Mouse (Mus musculus) forebrain, embryonic 11.5 days (tissue): ENCODE data around the gene Slc2a8. TPM values are rescaled to one million over a fixed set of nuclear protein-coding genes. Genes with fewer than 3 reads are reported as not detected.

Source experiments
- ATAC-seq: fragments of 200-750 bp; cut with Nextera tagmentation; replicated peaks from 2 replicates; pipeline ENCODE4 v1.8.0; 2017; ENCODE audit warnings: moderate TSS enrichment; ENCODE audit not compliant: low FRiP score
- DNase-seq: peaks from one replicate; pipeline ENCODE4 v3.0.0-alpha.2; 2017; ENCODE audit warnings: low spot score
- H3K27ac ChIP-seq: fragments of 300-500 bp; sonication (generic); 2 replicates; pipeline ENCODE4 v1.5.1; 2014; ENCODE audit warnings: low read depth, low read length
- H3K27me3 ChIP-seq: fragments of 300-500 bp; sonication (generic); 2 replicates; pipeline ENCODE4 v1.6.1; 2014; ENCODE audit warnings: mild to moderate bottlenecking, low read length, mixed read lengths; ENCODE audit not compliant: control insufficient read depth, insufficient read depth
- H3K36me3 ChIP-seq: fragments of 300-500 bp; sonication (generic); 2 replicates; pipeline ENCODE4 v1.6.1; 2014; ENCODE audit warnings: mild to moderate bottlenecking, low read length, moderate library complexity, mixed read lengths; ENCODE audit not compliant: control insufficient read depth, insufficient read depth
- H3K4me1 ChIP-seq: fragments of 300-500 bp; sonication (generic); replicated peaks from 2 replicates; pipeline ENCODE4 v1.6.1; 2014; ENCODE audit warnings: low read length, mixed read lengths; ENCODE audit not compliant: control insufficient read depth, insufficient read depth
- H3K4me2 ChIP-seq: fragments of 300-500 bp; sonication (generic); 2 replicates; pipeline ENCODE4 v1.6.1; 2014; ENCODE audit warnings: low read depth, mild to moderate bottlenecking, low read length, moderate library complexity, mixed read lengths; ENCODE audit not compliant: severe bottlenecking
- H3K4me3 ChIP-seq: fragments of 300-500 bp; sonication (generic); 2 replicates; pipeline ENCODE4 v1.5.1; 2014; ENCODE audit warnings: low read depth, low read length
- H3K9ac ChIP-seq: fragments of 300-500 bp; sonication (generic); 2 replicates; pipeline ENCODE4 v1.6.1; 2014; ENCODE audit warnings: low read length
- H3K9me3 ChIP-seq: fragments of 300-500 bp; sonication (generic); 2 replicates; pipeline ENCODE4 v1.6.1; 2016; ENCODE audit warnings: low read length, mixed read lengths; ENCODE audit not compliant: control insufficient read depth
- WGBS: fragments of 180-500 bp; shearing (Covaris S2); extraction: QIAGEN DNeasy Blood & Tissue Kit; methylation state at CpG from one replicate; pipeline ENCODE4 v1.1.7; 2014; 5-methylcytosine and 5-hydroxymethylcytosine counted together
- polyA plus RNA-seq: library from polyadenylated mRNA; unstranded; fragments of >200 nt; fragmentation: Nextera tagmentation; extraction: Ambion mirVana; gene quantifications from 2 replicates; pipeline ENCODE4 v1.2.1, GENCODE M21; 2014

The Slc2a8 gene
- polyA plus RNA-seq, 1 experiment from 2014 or later: 13.4 TPM

DNA sequence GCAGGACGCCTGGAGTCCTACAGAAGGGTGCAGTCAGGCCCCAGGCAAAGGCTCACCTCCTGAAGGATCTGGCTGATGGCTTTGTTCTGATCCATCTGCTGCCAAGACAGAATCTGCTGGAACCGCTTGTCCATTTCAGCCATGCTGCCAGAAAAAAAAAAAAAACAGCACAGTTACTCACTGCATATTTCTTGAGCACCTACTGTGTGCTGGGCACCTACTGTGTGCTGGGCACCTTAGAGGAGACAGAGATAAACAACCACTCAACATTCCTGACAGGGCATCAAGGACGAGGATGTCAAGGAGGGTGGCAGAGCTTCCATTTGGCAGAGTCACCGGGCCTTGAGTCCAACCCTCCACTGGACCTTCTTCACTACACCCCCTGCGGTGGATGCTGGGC, 43.1 kb downstream of the Slc2a8 start:
- no peaks in the 10 kb centered on the region for H3K4me1 ChIP-seq
- 91% methylated on average over 5 of the region's 5 CpGs for WGBS
- H3K4me2 ChIP-seq: no peak overlapping the region
- no peak overlapping the region for H3K27ac ChIP-seq
- no peaks in the 10 kb centered on the region; the same call in 1 of the 2 replicates for H3K36me3 ChIP-seq
- H3K9me3 ChIP-seq: no peaks in the 10 kb centered on the region
- H3K4me3 ChIP-seq: no peak overlapping the region
- no peak for ATAC-seq
- H3K9ac ChIP-seq: no peak overlapping the region
- no peaks in the 10 kb centered on the region for H3K27me3 ChIP-seq
- no peak for DNase-seq

GRCm38 (mm10) chr2:32931730-32932129, 50.2 kb downstream of the Slc2a8 start:
- DNase-seq: no peak
- ATAC-seq: no peak
- Histone ChIP-seq H3K4me1 (no peaks in the 10 kb centered on the region; the same call in 1 of the 2 replicates), H3K4me3 (no peak overlapping the region), H3K9ac (no peak overlapping the region), H3K9me3 (no peaks in the 10 kb centered on the region), H3K36me3 (no peaks in the 10 kb centered on the region), H3K27me3 (no peaks in the 10 kb centered on the region), H3K27ac (no peak overlapping the region), H3K4me2 (no peak overlapping the region)
- 77% methylated on average over 7 of the region's 7 CpGs for WGBS

- H3K9ac ChIP-seq: no peak overlapping the region
- H3K27ac ChIP-seq: no peak overlapping the region
- no peaks in the 10 kb centered on the region for H3K27me3 ChIP-seq
- no peaks in the 10 kb centered on the region for H3K9me3 ChIP-seq
- H3K4me2 ChIP-seq: no peak overlapping the region
- no peak for ATAC-seq
- 86% methylated on average over 19 of the region's 19 CpGs for WGBS
- H3K4me3 ChIP-seq: no peak overlapping the region
- no peaks in the 10 kb centered on the region for H3K36me3 ChIP-seq
- no peak for DNase-seq
- H3K4me1 ChIP-seq: no peaks in the 10 kb centered on the region; the same call in 1 of the 2 replicates
Observed at GRCm38 (mm10) chr2:32928947-32929829, 52.7 kb downstream of the Slc2a8 start.

DNA sequence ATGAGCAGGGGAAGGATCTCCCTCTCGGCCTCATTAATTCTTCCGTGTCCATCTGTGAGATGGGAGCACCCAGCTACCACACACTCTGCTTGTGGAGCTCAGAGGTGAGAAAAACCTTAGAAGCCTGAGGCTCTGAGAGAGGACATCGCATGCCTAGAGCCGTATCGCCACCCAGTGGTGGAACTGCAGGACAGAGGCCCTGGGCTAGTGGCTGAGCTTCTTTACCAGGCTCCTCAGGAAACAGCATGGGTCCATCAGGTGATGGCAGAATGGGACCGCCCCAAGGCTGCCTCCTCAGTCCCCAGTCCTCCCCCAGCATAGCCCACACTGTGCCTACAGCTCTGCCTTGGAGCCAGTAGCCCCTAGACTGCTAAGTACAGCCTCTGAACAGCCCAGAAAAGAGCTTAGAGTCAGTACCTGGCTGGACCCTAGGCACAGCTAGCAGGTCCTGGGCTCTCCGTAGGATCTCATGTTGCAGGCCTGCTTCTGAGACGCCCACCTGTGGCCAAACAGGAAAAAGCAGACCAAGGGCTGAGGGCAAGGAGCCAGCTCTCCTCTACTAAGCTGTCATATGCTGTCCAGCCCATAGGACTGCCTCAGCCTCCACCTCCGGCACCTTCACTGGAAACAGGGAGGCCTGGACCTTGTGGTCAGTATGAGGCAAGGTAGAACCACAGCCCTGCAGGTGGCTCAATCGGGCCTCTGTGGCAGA, 53.5 kb downstream of the Slc2a8 start:
- DNase-seq (peak; percentile 84), ATAC-seq (peak; percentile 36)
- no peak overlapping the region for H3K4me3 ChIP-seq
- no peaks in the 10 kb centered on the region for H3K9me3 ChIP-seq
- H3K4me1 ChIP-seq: no peaks in the 10 kb centered on the region; the same call in 1 of the 2 replicates
- no peak overlapping the region for H3K9ac ChIP-seq
- H3K36me3 ChIP-seq: no peaks in the 10 kb centered on the region
- WGBS: 29% methylated on average over 10 of the region's 10 CpGs
- H3K4me2 ChIP-seq: no peak overlapping the region
- no peak overlapping the region for H3K27ac ChIP-seq
- no peaks in the 10 kb centered on the region for H3K27me3 ChIP-seq

DNA sequence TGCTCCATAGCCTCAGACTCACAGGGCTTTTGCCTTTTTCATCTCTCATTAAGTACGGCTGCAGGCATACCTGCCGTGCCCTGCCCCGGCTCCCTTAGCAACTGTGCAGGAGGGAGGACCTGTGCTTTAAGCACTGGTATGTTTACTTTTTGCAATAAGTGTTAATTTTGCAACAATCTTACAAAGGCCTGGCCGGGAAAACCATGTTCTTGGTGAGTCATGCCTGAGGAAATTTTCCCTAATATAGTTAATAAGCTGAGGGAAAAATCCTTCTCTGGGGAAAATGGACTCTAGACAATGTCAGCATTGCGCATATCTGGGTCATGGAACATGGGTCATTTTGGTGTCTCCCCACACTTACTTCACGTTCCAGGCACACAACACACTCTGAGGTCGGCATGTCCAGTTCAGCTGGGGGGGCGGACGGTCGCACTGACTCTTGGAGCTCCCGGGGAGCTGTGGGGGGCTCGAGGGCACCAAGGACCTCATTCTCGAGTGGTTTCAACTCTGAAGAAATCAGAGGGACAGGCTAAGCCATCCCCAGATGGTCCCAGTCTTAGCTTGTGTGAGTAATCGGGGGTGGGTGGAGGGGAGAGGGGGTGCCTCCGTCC, 54.2 kb downstream of the Slc2a8 start:
- WGBS: 80% methylated on average over 15 of the region's 15 CpGs

GRCm38 (mm10) chr2:32926330-32927075, 55.4 kb downstream of the Slc2a8 start:
- Histone ChIP-seq H3K27ac (no peak overlapping the region), H3K27me3 (no peaks in the 10 kb centered on the region), H3K4me3 (no peak overlapping the region), H3K36me3 (no peaks in the 10 kb centered on the region; the same call in 1 of the 2 replicates), H3K4me1 (no peaks in the 10 kb centered on the region; the same call in 1 of the 2 replicates), H3K9ac (no peak overlapping the region), H3K9me3 (no peaks in the 10 kb centered on the region), H3K4me2 (no peak overlapping the region)
- 90% methylated on average over 12 of the region's 12 CpGs for WGBS
- ATAC-seq (no peak), DNase-seq (no peak)

More for the DNA sequence above, 54.2 kb downstream of the Slc2a8 start:
- ATAC-seq (no peak), DNase-seq (no peak)
- H3K9ac ChIP-seq: no peak overlapping the region
- H3K4me2 ChIP-seq: no peak overlapping the region
- H3K36me3 ChIP-seq: no peaks in the 10 kb centered on the region; the same call in 1 of the 2 replicates
- no peaks in the 10 kb centered on the region for H3K27me3 ChIP-seq
- H3K27ac ChIP-seq: no peak overlapping the region
- H3K4me1 ChIP-seq: no peaks in the 10 kb centered on the region; the same call in 1 of the 2 replicates
- H3K4me3 ChIP-seq: no peak overlapping the region
- H3K9me3 ChIP-seq: no peaks in the 10 kb centered on the region

- WGBS: 75% methylated on average over 10 of the region's 10 CpGs
- Histone ChIP-seq H3K4me2 (no peak overlapping the region), H3K27me3 (no peaks in the 10 kb centered on the region), H3K4me1 (no peaks in the 10 kb centered on the region; the same call in 1 of the 2 replicates), H3K36me3 (no peaks in the 10 kb centered on the region; the same call in 1 of the 2 replicates), H3K9ac (no peak overlapping the region), H3K4me3 (no peak overlapping the region), H3K27ac (no peak overlapping the region), H3K9me3 (no peaks in the 10 kb centered on the region)
- DNase-seq (no peak), ATAC-seq (no peak)
Observed at GRCm38 (mm10) chr2:32924306-32924844, 57.5 kb downstream of the Slc2a8 start.
